Comparison of ENCODE assay signal across 8 mouse cellular contexts in genomic region chr7:100227896-100228525, GRCm38 (mm10). TPM values are rescaled to one million over a fixed set of nuclear protein-coding genes. Genes with fewer than 3 reads are reported as not detected.
A peak's percentile ranks its signal among the peaks of the same experiment; 100 is the strongest.
DNase-seq lines count a peak whose midpoint lies in the region; ATAC-seq and TF ChIP-seq lines count a peak whose summit lies in the region.

No protein-coding gene starts in this region.

- DNase-seq in adrenal gland, postnatal 25 days = peak; percentile 17
- no peak for DNase-seq in adrenal gland, adult 8-10 months
- DNase-seq in neural tube, embryonic 11.5 days (ENCODE audit: low spot score) = no peak
- no peak for DNase-seq in neural tube, embryonic 10.5 days (ENCODE audit: extremely low spot score, low spot score)
- peak; percentile 50 for DNase-seq in embryonic facial prominence, embryonic 10.5 days (ENCODE audit: low spot score)
- DNase-seq in lung, postnatal 0 days (ENCODE audit: low spot score) = peak; percentile 11
- peak; percentile 45 for DNase-seq in right cerebral cortex, postnatal 4 days

- H3K4me3 ChIP-seq in neural tube, embryonic 11.5 days (ENCODE audit: low read depth, low read length) = peak overlapping the region; percentile 89
- peak overlapping the region; percentile 74 for H3K4me3 ChIP-seq in embryonic facial prominence, embryonic 10.5 days
- peak overlapping the region; percentile 93 for H3K4me3 ChIP-seq in hindbrain, embryonic 16.5 days (ENCODE audit: low read length)
- peak overlapping the region; percentile 62 for H3K4me3 ChIP-seq in lung, postnatal 0 days (ENCODE audit: low read depth, low read length)

- TF ChIP-seq EP300 in lung, postnatal 0 days (IDR thresholded peaks at IDR 0.05) = no peak

- 0 out of 2 replicates have a peak, but pooled peaks cover 3% of the 10 kb centered on the region for H3K4me1 ChIP-seq in neural tube, embryonic 11.5 days (ENCODE audit: control insufficient read depth, insufficient read depth, low read length)
- peaks cover 18% of the 10 kb centered on the region for H3K4me1 ChIP-seq in embryonic facial prominence, embryonic 10.5 days
- H3K4me1 ChIP-seq in hindbrain, embryonic 16.5 days (ENCODE audit: control insufficient read depth, insufficient read depth, low read depth, low read length) = no peaks in the 10 kb centered on the region; the same call in 1 of the 2 replicates
- H3K4me1 ChIP-seq in lung, postnatal 0 days (ENCODE audit: insufficient read depth, low read depth, low read length) = no peaks in the 10 kb centered on the region

- ATAC-seq in neural tube, embryonic 11.5 days (ENCODE audit: insufficient read depth, low FRiP score, low TSS enrichment) = peak; percentile 51
- peak; percentile 72 for ATAC-seq in hindbrain, embryonic 16.5 days
- ATAC-seq in lung, postnatal 0 days = peak; percentile 23; the same call in 1 of the 2 replicates

- H3K27ac ChIP-seq in neural tube, embryonic 11.5 days (ENCODE audit: low read depth, low read length) = peak overlapping the region; percentile 87
- H3K27ac ChIP-seq in embryonic facial prominence, embryonic 10.5 days (replicated peaks) = peak overlapping the region; percentile 90
- peak overlapping the region; percentile 86 for H3K27ac ChIP-seq in hindbrain, embryonic 16.5 days (ENCODE audit: low read depth, low read length)
- H3K27ac ChIP-seq in lung, postnatal 0 days (ENCODE audit: low read length) = peak overlapping the region; percentile 77

- WGBS in neural tube, embryonic 11.5 days = under 1% methylated on average over 23 of the region's 23 CpGs
- WGBS in embryonic facial prominence, embryonic 10.5 days = under 1% methylated on average over 23 of the region's 23 CpGs
- WGBS in hindbrain, embryonic 16.5 days = 1% methylated on average over 23 of the region's 23 CpGs
- WGBS in lung, postnatal 0 days = 2% methylated on average over 23 of the region's 23 CpGs

- no peaks in the 10 kb centered on the region for H3K36me3 ChIP-seq in neural tube, embryonic 11.5 days (ENCODE audit: control insufficient read depth, insufficient read depth, low read length)
- H3K36me3 ChIP-seq in embryonic facial prominence, embryonic 10.5 days (replicated peaks) = no peaks in the 10 kb centered on the region
- H3K36me3 ChIP-seq in hindbrain, embryonic 16.5 days (ENCODE audit: control insufficient read depth, insufficient read depth, low read length) = no peaks in the 10 kb centered on the region
- no peaks in the 10 kb centered on the region for H3K36me3 ChIP-seq in lung, postnatal 0 days (ENCODE audit: insufficient read depth, low read length)

- no peaks in the 10 kb centered on the region for H3K9me3 ChIP-seq in neural tube, embryonic 11.5 days (ENCODE audit: control insufficient read depth, low read length)
- H3K9me3 ChIP-seq in embryonic facial prominence, embryonic 10.5 days = no peaks in the 10 kb centered on the region
- H3K9me3 ChIP-seq in hindbrain, embryonic 16.5 days (ENCODE audit: control insufficient read depth, low read length) = no peaks in the 10 kb centered on the region
- H3K9me3 ChIP-seq in lung, postnatal 0 days (ENCODE audit: low read length) = no peaks in the 10 kb centered on the region

- H3K9ac ChIP-seq in neural tube, embryonic 11.5 days (ENCODE audit: low read length) = peak overlapping the region; percentile 74
- peak overlapping the region; percentile 78 for H3K9ac ChIP-seq in hindbrain, embryonic 16.5 days (ENCODE audit: low read depth, low read length)
- H3K9ac ChIP-seq in lung, postnatal 0 days (replicated peaks; ENCODE audit: low read depth) = peak overlapping the region; percentile 58

- no peak for TF ChIP-seq CTCF in lung, postnatal 0 days (IDR thresholded peaks at IDR 0.05)

- no peaks in the 10 kb centered on the region for H3K27me3 ChIP-seq in neural tube, embryonic 11.5 days (ENCODE audit: control insufficient read depth, insufficient read depth, low read length)
- H3K27me3 ChIP-seq in embryonic facial prominence, embryonic 10.5 days (replicated peaks; ENCODE audit: low read depth, poor library complexity, severe bottlenecking) = 0 out of 2 replicates have a peak, but pooled peaks cover 5% of the 10 kb centered on the region
- H3K27me3 ChIP-seq in hindbrain, embryonic 16.5 days (replicated peaks; ENCODE audit: control insufficient read depth, insufficient read depth, low read length) = no peaks in the 10 kb centered on the region
- no peaks in the 10 kb centered on the region for H3K27me3 ChIP-seq in lung, postnatal 0 days (replicated peaks; ENCODE audit: insufficient read depth, low read length)

- H3K4me2 ChIP-seq in neural tube, embryonic 11.5 days (ENCODE audit: low read depth) = peak overlapping the region; percentile 82
- peak overlapping the region; percentile 80 for H3K4me2 ChIP-seq in hindbrain, embryonic 16.5 days (ENCODE audit: low read length)
- H3K4me2 ChIP-seq in lung, postnatal 0 days (replicated peaks; ENCODE audit: low read depth, low read length) = peak overlapping the region; percentile 98

RNA-seq across cellular contexts. Expression of gene Pgm2l1, which starts 0.8 kb away (rescaled TPM):
- 8.3 and 12.8 TPM in 2 replicates for total RNA-seq in adrenal gland, postnatal 25 days (2021)
- total RNA-seq in adrenal gland, adult 8-10 months (2022) = 1 to 10 TPM; 5.5 to 6.8 (median 6.3) TPM
- 8.9 and 10.4 TPM in 2 replicates for polyA plus RNA-seq in neural tube, embryonic 11.5 days (2014; fragmentation: Nextera tagmentation; extraction: Ambion mirVana)
- 4.0 and 4.4 TPM in 2 replicates for polyA plus RNA-seq in embryonic facial prominence, embryonic 10.5 days (2016; fragmentation: Nextera tagmentation; extraction: Ambion mirVana)
- polyA plus RNA-seq in hindbrain, embryonic 16.5 days (2015; fragmentation: Nextera tagmentation; extraction: Ambion mirVana) = 29.2 and 33.7 TPM in 2 replicates
- polyA plus RNA-seq in lung, postnatal 0 days (2015; fragmentation: Nextera tagmentation; extraction: Ambion mirVana) = 2.0 and 2.1 TPM in 2 replicates

RNA-seq across cellular contexts. Expression of gene Kcne3, which starts 51.7 kb away (rescaled TPM):
- 0.85 and 1.3 TPM in 2 replicates for total RNA-seq in adrenal gland, postnatal 25 days (2021)
- 1 to 10 TPM in 3 of 4 experiments, under 1 TPM in 1; 0.55 to 1.9 (median 1.4) TPM for total RNA-seq in adrenal gland, adult 8-10 months (2022)
- polyA plus RNA-seq in neural tube, embryonic 11.5 days (2014; fragmentation: Nextera tagmentation; extraction: Ambion mirVana) = 2.4 and 3.8 TPM in 2 replicates
- 17.0 and 19.7 TPM in 2 replicates for polyA plus RNA-seq in embryonic facial prominence, embryonic 10.5 days (2016; fragmentation: Nextera tagmentation; extraction: Ambion mirVana)
- 0.31 and 0.67 TPM in 2 replicates for polyA plus RNA-seq in hindbrain, embryonic 16.5 days (2015; fragmentation: Nextera tagmentation; extraction: Ambion mirVana)
- 3.3 and 4.9 TPM in 2 replicates for polyA plus RNA-seq in lung, postnatal 0 days (2015; fragmentation: Nextera tagmentation; extraction: Ambion mirVana)

RNA-seq across cellular contexts. Expression of gene P4ha3, which starts 57.3 kb away (rescaled TPM):
- 0.81 and 1.3 TPM in 2 replicates for total RNA-seq in adrenal gland, postnatal 25 days (2021)
- total RNA-seq in adrenal gland, adult 8-10 months (2022) = 1 to 10 TPM in 1 of 4 experiments, under 1 TPM in 3; 0.49 to 1.1 (median 0.81) TPM
- polyA plus RNA-seq in neural tube, embryonic 11.5 days (2014; fragmentation: Nextera tagmentation; extraction: Ambion mirVana) = 4.9 and 6.1 TPM in 2 replicates
- 1.6 and 2.3 TPM in 2 replicates for polyA plus RNA-seq in embryonic facial prominence, embryonic 10.5 days (2016; fragmentation: Nextera tagmentation; extraction: Ambion mirVana)
- polyA plus RNA-seq in hindbrain, embryonic 16.5 days (2015; fragmentation: Nextera tagmentation; extraction: Ambion mirVana) = 5.5 and 10.4 TPM in 2 replicates
- 1.8 and 2.4 TPM in 2 replicates for polyA plus RNA-seq in lung, postnatal 0 days (2015; fragmentation: Nextera tagmentation; extraction: Ambion mirVana)

Comparison
In these comparisons a context has a peak if more than half of its experiments do, and no peak if none do; other contexts are left out.
1. DNase-seq: peak in adrenal gland, postnatal 25 days (single experiment), embryonic facial prominence, embryonic 10.5 days (single experiment), lung, postnatal 0 days (single experiment) and right cerebral cortex, postnatal 4 days (single experiment); none in adrenal gland, adult 8-10 months (single experiment), neural tube, embryonic 11.5 days (single experiment) and neural tube, embryonic 10.5 days (single experiment).
2. Peak in every context shown above with its lines, with median percentiles within 50 percentile points of each other: ATAC-seq, H3K27ac ChIP-seq, H3K4me2 ChIP-seq, H3K4me3 ChIP-seq and H3K9ac ChIP-seq.